ENCODE assay signal across 29 mouse cellular contexts in the genomic region with DNA sequence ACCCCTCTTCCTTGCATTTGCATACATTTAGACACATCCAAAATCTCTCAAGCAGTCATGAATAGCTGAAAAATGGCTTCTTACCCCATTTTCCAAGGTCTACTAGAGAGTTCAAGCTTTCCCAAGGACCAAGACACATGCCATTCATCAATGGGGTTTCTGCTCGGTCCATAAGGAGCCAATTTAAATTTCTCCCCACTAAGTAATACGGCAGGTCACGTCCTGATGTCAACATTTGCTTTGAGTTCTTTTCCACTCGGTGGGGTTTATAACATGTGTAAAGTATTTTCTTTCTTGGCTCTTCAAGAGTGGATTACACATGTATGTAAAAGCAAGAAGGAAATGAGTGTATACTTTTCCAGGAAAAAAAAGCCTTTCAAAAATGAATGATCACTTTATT.
"Had no signal": no experiment of that assay in that cellular context is flagged by ENCODE, and none has a peak within 500 bp of the region (broad histone marks: within the 10 kb centered on the region; RNA-seq: fewer than 3 reads in every experiment).

No protein-coding gene starts in this region.

- H3K9ac ChIP-seq: heart, embryonic 13.5 days; heart, embryonic 15.5 days; hindbrain, embryonic 12.5 days; hindbrain, embryonic 14.5 days; intestine, embryonic 15.5 days; limb, embryonic 13.5 days; liver, embryonic 13.5 days; liver, embryonic 15.5 days; liver, postnatal 0 days had no signal

- H3K9me3 ChIP-seq: heart, embryonic 15.5 days; hindbrain, embryonic 10.5 days; hindbrain, embryonic 12.5 days; intestine, embryonic 15.5 days; limb, embryonic 13.5 days; liver, embryonic 13.5 days; liver, embryonic 15.5 days had no signal

- ATAC-seq: hindbrain, embryonic 16.5 days; inflammation-experienced regulatory T-cells, adult 6 months; intestine, embryonic 15.5 days; intestine, postnatal 0 days; liver, postnatal 0 days had no signal

- H3K27me3 ChIP-seq: heart, embryonic 13.5 days; heart, embryonic 15.5 days; hindbrain, embryonic 12.5 days; intestine, embryonic 15.5 days; limb, embryonic 13.5 days; liver, embryonic 13.5 days; liver, embryonic 15.5 days had no signal

- DNase-seq: gastrocnemius, adult 2 months; gastrocnemius, postnatal 10 days; gastrocnemius, postnatal 25 days; heart, adult 18-20 months; heart, postnatal 14 days; heart, postnatal 4 days; kidney, adult 18-20 months; kidney, adult 8-10 months; kidney, postnatal 10 days; kidney, postnatal 25 days; kidney, postnatal 4 days; liver; liver, embryonic 13.5 days; liver, postnatal 0 days had no signal

- H3K4me3 ChIP-seq: gastrocnemius, adult 2 months; heart, embryonic 13.5 days; heart, embryonic 15.5 days; hindbrain, embryonic 10.5 days; hindbrain, embryonic 12.5 days; intestine, embryonic 15.5 days; layer of hippocampus, adult 2 months; left cerebral cortex, adult 2 months; limb, embryonic 13.5 days; liver, embryonic 13.5 days; liver, embryonic 15.5 days had no signal

- H3K27ac ChIP-seq: gastrocnemius, adult 2 months; heart, embryonic 13.5 days; heart, embryonic 15.5 days; hindbrain, embryonic 10.5 days; hindbrain, embryonic 12.5 days; hindbrain, embryonic 14.5 days; intestine, embryonic 15.5 days; layer of hippocampus, adult 2 months; left cerebral cortex, adult 2 months; limb, embryonic 13.5 days; liver, embryonic 13.5 days; liver, embryonic 15.5 days had no signal

- H3K4me2 ChIP-seq: heart, embryonic 11.5 days; heart, embryonic 13.5 days; heart, embryonic 15.5 days; hindbrain, embryonic 12.5 days; hindbrain, embryonic 14.5 days; intestine, embryonic 15.5 days; limb, embryonic 13.5 days; liver, embryonic 11.5 days; liver, embryonic 13.5 days; liver, embryonic 15.5 days had no signal

- H3K36me3 ChIP-seq: heart, embryonic 13.5 days; heart, embryonic 15.5 days; hindbrain, embryonic 10.5 days; hindbrain, embryonic 12.5 days; intestine, embryonic 15.5 days; limb, embryonic 13.5 days; liver, embryonic 13.5 days; liver, embryonic 15.5 days had no signal

- H3K4me1 ChIP-seq: heart, embryonic 13.5 days; heart, embryonic 15.5 days; hindbrain, embryonic 10.5 days; hindbrain, embryonic 12.5 days; intestine, embryonic 15.5 days; liver, embryonic 13.5 days; liver, embryonic 15.5 days had no signal
